Mouse (Mus musculus) brown adipose tissue, adult 24 weeks (tissue): ENCODE results near the gene Nmnat3. TPM values are rescaled to one million over a fixed set of nuclear protein-coding genes. Genes with fewer than 3 reads are reported as not detected.

Experiments used
- H3K27ac ChIP-seq: fragments of 200-500 bp; replicated peaks from 2 replicates; pipeline ENCODE4 v1.5.1; 2012; ENCODE audit warnings: low read depth, mild to moderate bottlenecking, low read length
- H3K4me1 ChIP-seq: fragments of 200-500 bp; 2 replicates; pipeline ENCODE4 v1.6.1; 2012; ENCODE audit warnings: low read length, mixed read lengths; ENCODE audit not compliant: control insufficient read depth, insufficient read depth, insufficient read length
- H3K4me3 ChIP-seq: fragments of 200-500 bp; 2 replicates; pipeline ENCODE4 v1.5.1; 2012; ENCODE audit warnings: low read depth, mild to moderate bottlenecking, low read length, moderate library complexity; ENCODE audit not compliant: insufficient read depth
- polyA plus RNA-seq: library from polyadenylated mRNA; stranded (reverse); fragments of >200 nt; gene quantifications from 2 replicates; pipeline ENCODE4 v1.2.4, GENCODE M21; 2012; ENCODE audit not compliant: missing spikeins, insufficient read depth, insufficient read length

Nmnat3 gene
- polyA plus RNA-seq, 1 experiment, result 13.2 TPM

GRCm38 (mm10) chr9:98367333-98367962 lies 80.2 kb downstream of the Nmnat3 start:
- no peak overlapping the region for H3K27ac ChIP-seq
- H3K4me1 ChIP-seq, result no peaks in the 10 kb centered on the region
- no peak overlapping the region for H3K4me3 ChIP-seq

- Histone ChIP-seq H3K27ac (no peak overlapping the region), H3K4me3 (no peak overlapping the region)
Measured at GRCm38 (mm10) chr9:98369707-98370106, 82.5 kb downstream of the Nmnat3 start.

GRCm38 (mm10) chr9:98373358-98373757 lies 86.1 kb downstream of the Nmnat3 start:
- no peak overlapping the region for H3K4me3 ChIP-seq
- H3K4me1 ChIP-seq, result no peaks in the 10 kb centered on the region
- no peak overlapping the region for H3K27ac ChIP-seq

More at GRCm38 (mm10) chr9:98369707-98370106, 82.5 kb downstream of the Nmnat3 start:
- H3K4me1 ChIP-seq, result no peaks in the 10 kb centered on the region

- no peak overlapping the region for H3K27ac ChIP-seq
- H3K4me3 ChIP-seq, result no peak overlapping the region
- H3K4me1 ChIP-seq, result no peaks in the 10 kb centered on the region
Measured at GRCm38 (mm10) chr9:98374897-98375296, 87.7 kb downstream of the Nmnat3 start.

GRCm38 (mm10) chr9:98375329-98376170 lies 88.3 kb downstream of the Nmnat3 start:
- no peak overlapping the region for H3K27ac ChIP-seq
- H3K4me1 ChIP-seq, result no peaks in the 10 kb centered on the region
- H3K4me3 ChIP-seq, result no peak overlapping the region

GRCm38 (mm10) chr9:98379736-98380135 lies 92.5 kb downstream of the Nmnat3 start:
- Histone ChIP-seq H3K27ac (no peak overlapping the region), H3K4me1 (no peaks in the 10 kb centered on the region), H3K4me3 (no peak overlapping the region)

GRCm38 (mm10) chr9:98380593-98380992 lies 93.4 kb downstream of the Nmnat3 start:
- no peaks in the 10 kb centered on the region for H3K4me1 ChIP-seq
- no peak overlapping the region for H3K4me3 ChIP-seq

GRCm38 (mm10) chr9:98387741-98388632 lies 100.8 kb downstream of the Nmnat3 start:
- Histone ChIP-seq H3K4me3 (no peak overlapping the region), H3K27ac (no peak overlapping the region), H3K4me1 (no peaks in the 10 kb centered on the region)

More at GRCm38 (mm10) chr9:98380593-98380992, 93.4 kb downstream of the Nmnat3 start:
- no peak overlapping the region for H3K27ac ChIP-seq

GRCm38 (mm10) chr9:98388633-98388965 lies 101.4 kb downstream of the Nmnat3 start:
- no peak overlapping the region for H3K27ac ChIP-seq

GRCm38 (mm10) chr9:98393496-98393895 lies 106.3 kb downstream of the Nmnat3 start:
- H3K4me3 ChIP-seq, result no peak overlapping the region
- H3K27ac ChIP-seq, result no peak overlapping the region
- H3K4me1 ChIP-seq, result no peaks in the 10 kb centered on the region

More at GRCm38 (mm10) chr9:98388633-98388965, 101.4 kb downstream of the Nmnat3 start:
- Histone ChIP-seq H3K4me1 (no peaks in the 10 kb centered on the region), H3K4me3 (no peak overlapping the region)

- H3K4me3 ChIP-seq, result no peak overlapping the region
- no peaks in the 10 kb centered on the region for H3K4me1 ChIP-seq
- no peak overlapping the region for H3K27ac ChIP-seq
Measured at GRCm38 (mm10) chr9:98397211-98397610, 110.0 kb downstream of the Nmnat3 start.

- H3K4me1 ChIP-seq, result no peaks in the 10 kb centered on the region
- no peak overlapping the region for H3K4me3 ChIP-seq
- no peak overlapping the region for H3K27ac ChIP-seq
Measured at GRCm38 (mm10) chr9:98397866-98398265, 110.6 kb downstream of the Nmnat3 start.

GRCm38 (mm10) chr9:98400185-98400894 lies 113.1 kb downstream of the Nmnat3 start:
- no peaks in the 10 kb centered on the region for H3K4me1 ChIP-seq
- H3K27ac ChIP-seq, result no peak overlapping the region
- H3K4me3 ChIP-seq, result no peak overlapping the region

- Histone ChIP-seq H3K4me1 (no peaks in the 10 kb centered on the region), H3K27ac (no peak overlapping the region), H3K4me3 (no peak overlapping the region)
Measured at GRCm38 (mm10) chr9:98401611-98402010, 114.4 kb downstream of the Nmnat3 start.
